Mouse (Mus musculus) adrenal gland, adult 8-10 months (tissue): ENCODE results near the gene Ptrh2. TPM values are rescaled to one million over a fixed set of nuclear protein-coding genes. Genes with fewer than 3 reads are reported as not detected.

Experiments used
- DNase-seq: peaks from one replicate; pipeline ENCODE4 v3.0.0; 2022
- total RNA-seq, 4 experiments: library from RNA; stranded (reverse); gene quantifications; 2 replicates each; pipeline ENCODE4 v1.2.4; 2022

Ptrh2 gene
- total RNA-seq, result 10 to 100 TPM; 15.7 to 17.9 (median 17.2) TPM

GRCm38 (mm10) chr11:86683395-86684125 is at the start of gene Ptrh2, which contains the start of gene Vmp1:
Gene Ptrh2 (plus strand): TSS chr11:86683985.
Gene Vmp1 (minus strand): TSS chr11:86683836.
- DNase-seq, result peak; percentile 89

GRCm38 (mm10) chr11:86634396-86634795 is 49.4 kb upstream of the Ptrh2 start:
- DNase-seq, result peak; percentile 30

- DNase-seq, result no peak
Observed at GRCm38 (mm10) chr11:86637697-86638096, 46.1 kb upstream of the Ptrh2 start.

GRCm38 (mm10) chr11:86641714-86642113 is 42.1 kb upstream of the Ptrh2 start:
- DNase-seq, result no peak

GRCm38 (mm10) chr11:86644553-86644952 is 39.2 kb upstream of the Ptrh2 start:
- no peak for DNase-seq

- no peak for DNase-seq
Observed at GRCm38 (mm10) chr11:86646136-86646834, 37.5 kb upstream of the Ptrh2 start.

- DNase-seq, result no peak
Observed at GRCm38 (mm10) chr11:86646885-86647459, 36.8 kb upstream of the Ptrh2 start.

- DNase-seq, result no peak
Observed at GRCm38 (mm10) chr11:86647706-86648447, 35.9 kb upstream of the Ptrh2 start.

- DNase-seq, result no peak
Observed at GRCm38 (mm10) chr11:86649542-86649941, 34.2 kb upstream of the Ptrh2 start.

GRCm38 (mm10) chr11:86650676-86651075 is 33.1 kb upstream of the Ptrh2 start:
- peak; percentile 36 for DNase-seq

- peak; percentile 34 for DNase-seq
Observed at GRCm38 (mm10) chr11:86652578-86652979, 31.2 kb upstream of the Ptrh2 start.

GRCm38 (mm10) chr11:86653446-86653845 is 30.3 kb upstream of the Ptrh2 start:
- peak; percentile 34 for DNase-seq

- no peak for DNase-seq
Observed at GRCm38 (mm10) chr11:86654096-86654495, 29.7 kb upstream of the Ptrh2 start.

- no peak for DNase-seq
Observed at GRCm38 (mm10) chr11:86655671-86656070, 28.1 kb upstream of the Ptrh2 start.

- DNase-seq, result no peak
Observed at GRCm38 (mm10) chr11:86656849-86657567, 26.8 kb upstream of the Ptrh2 start.

GRCm38 (mm10) chr11:86657863-86658262 is 25.9 kb upstream of the Ptrh2 start:
- no peak for DNase-seq

GRCm38 (mm10) chr11:86662986-86663895 is 20.5 kb upstream of the Ptrh2 start:
- no peak for DNase-seq

GRCm38 (mm10) chr11:86663977-86664376 is 19.8 kb upstream of the Ptrh2 start:
- no peak for DNase-seq

GRCm38 (mm10) chr11:86664406-86664805 is 19.4 kb upstream of the Ptrh2 start:
- DNase-seq, result no peak

GRCm38 (mm10) chr11:86667553-86667952 is 16.2 kb upstream of the Ptrh2 start:
- DNase-seq, result no peak

- no peak for DNase-seq
Observed at GRCm38 (mm10) chr11:86668169-86668568, 15.6 kb upstream of the Ptrh2 start.
